Mouse (Mus musculus) spleen, postnatal 4 days (tissue): ENCODE data around the gene Tmem108.

Experiments used
- DNase-seq, 2 experiments: peaks; one replicate each; pipeline ENCODE4 v3.0.0; 2022; ENCODE audit warnings: low spot score in 2 of 2

The Tmem108 gene

DNA sequence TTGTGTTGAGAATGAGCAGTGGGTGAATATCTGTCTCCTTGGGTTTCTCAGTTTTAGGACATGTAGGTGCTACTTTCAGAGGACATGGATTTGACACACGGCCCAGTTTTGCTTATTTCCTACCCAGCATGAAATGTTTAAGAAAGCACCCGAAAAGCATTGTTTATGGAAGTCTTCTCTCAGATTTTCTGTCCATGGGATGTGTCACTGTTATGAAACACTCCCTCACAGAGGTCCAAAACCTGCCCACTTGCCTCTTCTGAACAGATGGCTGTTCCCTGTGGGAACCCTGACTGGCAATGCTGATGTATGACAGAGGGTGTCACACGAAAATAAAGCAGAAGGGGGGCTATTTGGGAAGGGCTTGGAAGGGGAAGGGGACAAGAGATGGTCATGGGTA lies 212.5 kb downstream of the Tmem108 start:
- no peak for DNase-seq

DNA sequence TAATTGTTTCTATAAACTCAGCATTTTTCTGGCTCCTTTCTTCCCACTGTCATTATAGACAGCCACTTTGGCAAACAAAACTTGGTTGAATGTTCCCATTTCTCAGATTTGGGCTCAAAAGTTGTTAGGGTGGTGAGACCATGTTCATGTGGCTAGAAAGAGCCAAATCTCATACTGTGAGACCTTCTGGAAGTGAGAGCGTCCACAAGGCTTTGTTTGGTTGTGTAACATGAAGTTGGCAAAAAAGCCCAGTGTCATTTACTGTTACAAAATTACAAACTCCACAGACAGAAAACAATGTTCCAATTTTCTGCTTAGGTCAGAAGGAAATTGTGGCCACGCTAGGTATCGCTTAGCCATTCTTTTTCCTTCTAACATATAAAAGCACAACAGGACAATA lies 213.0 kb downstream of the Tmem108 start:
- no peak for DNase-seq

DNA sequence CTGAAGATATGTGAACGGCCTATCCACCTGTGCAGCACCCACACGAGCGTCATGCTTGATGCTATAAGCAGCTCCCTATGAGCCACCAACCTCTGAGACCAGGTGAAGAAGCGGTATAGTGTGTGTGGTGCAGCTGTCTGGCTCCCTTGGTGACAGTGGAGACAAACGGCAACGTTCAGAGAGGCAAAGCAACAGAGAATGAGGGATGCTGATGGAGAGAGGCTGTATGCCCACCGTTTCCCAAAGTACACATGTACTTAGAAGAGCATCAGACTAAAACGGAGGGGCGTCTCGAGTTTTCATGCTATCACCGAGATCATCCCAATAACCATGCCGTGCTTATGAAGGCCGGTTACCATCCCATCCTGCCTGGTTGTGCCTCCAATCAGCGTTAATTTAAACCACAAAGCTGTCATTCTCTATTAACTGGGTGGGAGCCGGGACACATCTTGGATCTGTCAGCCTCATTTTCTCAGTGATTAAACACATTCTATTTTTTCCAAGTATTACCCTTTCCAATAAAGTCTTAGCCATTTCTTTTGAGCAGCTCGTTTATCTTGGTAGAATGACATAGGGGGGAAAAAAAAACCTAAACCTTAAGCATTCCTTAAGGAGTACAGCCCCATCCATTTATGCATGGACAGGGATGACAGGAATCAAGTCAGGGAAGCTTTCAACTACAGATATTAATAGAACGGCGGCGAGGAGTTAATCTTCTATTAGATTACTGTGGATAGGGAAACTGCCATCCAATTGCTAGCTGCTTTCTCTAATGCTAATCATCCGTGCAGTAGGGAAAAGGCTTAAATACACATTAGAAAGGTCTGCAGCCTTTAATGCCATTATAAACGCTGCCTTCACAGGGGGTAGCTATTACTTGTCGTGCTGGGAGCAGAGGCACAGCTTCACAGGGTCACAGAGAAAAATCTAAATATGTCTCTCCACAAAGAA lies 214.7 kb downstream of the Tmem108 start:
- DNase-seq, result no peak

DNA sequence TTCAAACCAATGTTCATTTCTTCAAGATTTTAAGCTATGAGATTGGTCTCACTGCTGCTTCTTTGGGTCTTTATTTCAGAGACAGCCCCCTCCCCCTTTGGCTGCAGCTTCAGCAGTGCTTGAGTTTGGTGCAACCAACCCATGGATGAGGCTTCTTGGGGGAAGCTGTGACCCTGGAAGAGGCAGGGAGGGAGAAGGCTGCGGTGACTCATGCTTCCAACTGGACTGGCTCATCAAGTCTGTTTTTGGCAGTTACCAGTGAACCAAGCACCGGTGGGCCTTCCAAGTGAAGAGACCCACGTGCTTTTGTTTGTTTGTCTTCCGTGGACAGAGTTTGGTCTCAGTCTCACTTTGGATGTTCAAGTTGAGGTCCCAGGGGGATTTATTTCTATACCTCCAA lies 215.9 kb downstream of the Tmem108 start:
- no peak for DNase-seq

DNA sequence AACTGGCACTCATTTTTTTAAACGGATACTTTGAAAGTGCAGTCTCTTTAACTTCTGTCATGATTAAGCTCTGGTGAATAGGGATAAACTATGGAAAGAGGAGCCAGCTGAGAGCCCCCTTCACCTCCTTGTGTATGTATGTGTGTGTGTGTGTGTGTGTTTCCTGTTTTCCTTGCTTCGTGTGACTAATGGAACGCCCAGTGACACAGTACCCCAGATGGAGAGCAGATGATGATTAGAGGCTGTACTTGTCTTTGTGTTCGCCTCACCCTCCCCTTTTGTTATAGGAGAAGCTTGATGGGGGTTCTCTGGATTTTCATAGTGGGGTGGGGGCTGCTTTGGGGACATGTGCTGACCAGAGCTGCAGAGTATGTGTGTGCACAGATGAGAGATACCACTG lies 216.4 kb downstream of the Tmem108 start:
- no peak for DNase-seq

DNA sequence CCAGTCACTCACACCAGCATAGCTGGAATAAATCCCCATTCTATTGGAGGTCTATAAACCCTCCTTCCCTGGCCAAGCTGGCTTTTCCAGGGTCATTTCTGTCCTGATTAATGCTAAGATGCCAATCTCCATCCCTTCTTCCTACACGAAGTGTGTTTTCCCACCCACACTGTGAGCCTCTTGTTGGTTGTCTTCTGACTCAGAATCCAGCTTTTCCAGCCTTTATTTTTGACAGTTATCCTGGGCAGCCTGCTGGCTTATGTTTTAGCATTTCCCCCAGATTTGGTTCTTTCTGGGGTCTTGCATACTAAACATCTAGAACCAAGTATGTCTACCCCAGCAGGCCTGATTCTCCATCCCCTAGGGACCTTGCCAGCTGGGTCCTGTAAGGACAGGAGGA lies 217.0 kb downstream of the Tmem108 start:
- no peak for DNase-seq

DNA sequence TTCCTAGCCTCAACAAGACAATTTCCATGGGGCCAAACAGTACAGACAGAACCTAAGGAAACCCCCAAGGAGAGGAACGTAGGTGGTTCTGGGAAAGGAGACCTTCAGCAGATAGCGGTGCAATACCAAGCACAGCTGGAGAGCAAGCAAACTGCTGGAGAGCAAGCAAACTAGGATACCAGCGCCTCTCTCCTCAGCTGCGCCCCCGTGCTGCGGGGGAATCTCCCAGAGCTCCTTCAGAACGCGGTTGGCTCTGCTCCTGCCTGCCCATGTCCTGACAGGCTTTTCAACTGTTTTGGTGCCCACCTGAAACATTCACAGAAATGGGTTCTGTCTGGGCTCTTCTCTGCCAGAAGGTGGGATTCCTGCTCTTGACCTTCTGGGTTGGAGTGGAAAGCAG lies 221.1 kb downstream of the Tmem108 start:
- DNase-seq, result no peak

DNA sequence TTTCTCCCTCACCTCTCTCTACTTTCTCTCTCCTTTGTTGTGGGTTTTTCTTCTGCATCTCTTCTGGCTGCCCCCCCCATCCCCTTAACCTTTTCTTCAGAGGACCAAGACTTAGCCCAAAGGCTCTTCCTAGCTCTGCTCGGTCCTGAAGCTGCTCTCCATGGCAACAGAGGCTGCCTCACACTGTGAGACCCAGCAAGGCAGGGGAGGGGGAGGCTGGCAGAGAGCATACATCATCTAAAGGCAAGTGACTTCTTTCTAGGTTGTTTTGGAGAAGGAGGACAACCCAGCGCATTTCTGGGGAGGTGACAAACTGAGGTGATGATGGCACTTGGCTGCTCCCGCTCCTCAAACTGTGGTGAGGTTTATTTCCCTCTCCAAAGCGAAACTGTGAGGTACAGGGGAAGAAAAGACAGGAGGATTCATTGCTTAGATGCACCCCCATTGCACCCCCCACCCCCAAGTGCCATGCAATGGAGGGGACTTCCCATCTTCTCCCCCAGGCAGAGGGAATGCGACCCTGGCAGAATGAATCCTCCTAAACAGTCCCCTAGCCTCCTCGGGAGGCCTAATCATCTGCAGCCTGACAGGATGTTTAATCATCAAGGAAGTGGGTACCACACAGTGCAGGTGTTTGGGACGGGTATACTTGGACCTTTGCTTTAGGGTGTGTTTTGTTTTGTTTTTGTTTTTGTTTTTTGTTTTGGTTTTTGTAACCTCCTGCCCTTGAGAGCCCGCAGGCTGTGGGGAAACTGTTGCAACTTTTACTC lies 223.4 kb downstream of the Tmem108 start:
- DNase-seq, result no peak

DNA sequence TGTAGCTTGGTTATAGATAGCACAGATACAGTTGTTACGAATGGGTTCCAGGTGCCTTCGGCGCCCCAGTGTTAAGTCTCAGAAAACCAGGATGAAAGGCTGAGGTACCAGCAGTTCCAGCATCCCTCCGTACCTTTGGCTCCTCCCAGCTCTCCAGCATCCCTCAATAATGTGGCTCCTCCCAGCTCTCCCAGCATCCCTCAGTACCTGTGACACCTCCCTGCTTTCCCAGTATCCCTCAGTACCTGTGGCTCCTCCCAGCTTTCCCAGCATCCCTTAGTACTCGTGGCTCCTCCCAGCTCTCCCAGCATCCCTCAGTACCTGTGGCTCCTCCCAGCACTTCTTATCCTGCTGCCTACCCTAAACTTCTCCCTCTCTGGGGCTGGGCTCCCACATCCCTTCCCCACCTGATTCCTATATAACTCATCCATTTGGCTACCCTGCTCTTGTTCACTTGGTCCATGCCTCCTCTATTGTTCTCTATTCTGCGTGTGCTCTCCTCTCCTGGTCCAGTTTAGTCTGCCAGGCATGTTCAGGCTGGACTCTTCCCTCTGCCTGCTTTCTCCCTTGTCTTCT lies 225.5 kb downstream of the Tmem108 start:
- no peak for DNase-seq

DNA sequence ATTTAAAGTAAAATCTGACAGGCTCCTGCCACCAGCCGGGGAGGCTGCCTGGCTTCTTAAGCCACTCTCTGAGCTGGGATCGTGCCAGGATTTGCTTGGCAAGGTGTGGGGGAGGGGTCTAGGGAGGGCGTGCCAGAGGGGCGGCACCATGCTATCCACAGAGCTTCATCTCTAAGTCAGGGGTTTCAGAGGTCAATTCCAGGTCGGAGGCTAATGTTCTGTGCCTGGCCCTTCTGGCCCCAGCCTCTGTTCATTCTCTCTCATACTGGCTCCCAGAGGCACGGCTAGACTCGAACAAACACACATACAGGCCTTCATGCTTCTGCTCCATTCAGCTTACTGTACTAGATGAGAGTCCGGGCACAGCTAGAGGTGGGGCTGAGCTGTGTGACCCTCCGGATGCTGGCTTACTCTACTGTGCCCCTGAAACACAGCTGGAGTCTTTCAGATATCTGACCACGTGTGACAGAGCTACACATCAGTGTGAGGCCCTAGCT lies 236.5 kb downstream of the Tmem108 start:
- DNase-seq, result no peak

DNA sequence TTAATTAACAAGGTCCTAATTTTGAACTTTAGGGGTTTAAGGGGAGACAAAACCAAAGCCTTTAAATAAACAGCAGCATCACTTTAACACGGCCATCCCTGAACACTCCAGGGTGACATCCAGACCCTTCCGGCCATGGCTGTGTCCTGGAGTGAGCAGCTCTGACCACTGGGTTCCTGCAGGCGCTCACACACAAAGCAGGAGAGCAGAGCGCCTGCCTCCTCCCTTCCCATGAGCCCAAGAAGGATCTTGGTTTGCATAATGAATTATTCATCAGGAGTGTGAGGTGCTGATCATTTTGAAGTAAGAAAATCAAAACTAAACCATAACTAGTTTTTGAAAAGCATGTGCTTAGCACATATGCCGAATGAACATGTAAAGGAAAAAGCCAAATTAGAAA lies 237.0 kb downstream of the Tmem108 start:
- DNase-seq, result no peak

DNA sequence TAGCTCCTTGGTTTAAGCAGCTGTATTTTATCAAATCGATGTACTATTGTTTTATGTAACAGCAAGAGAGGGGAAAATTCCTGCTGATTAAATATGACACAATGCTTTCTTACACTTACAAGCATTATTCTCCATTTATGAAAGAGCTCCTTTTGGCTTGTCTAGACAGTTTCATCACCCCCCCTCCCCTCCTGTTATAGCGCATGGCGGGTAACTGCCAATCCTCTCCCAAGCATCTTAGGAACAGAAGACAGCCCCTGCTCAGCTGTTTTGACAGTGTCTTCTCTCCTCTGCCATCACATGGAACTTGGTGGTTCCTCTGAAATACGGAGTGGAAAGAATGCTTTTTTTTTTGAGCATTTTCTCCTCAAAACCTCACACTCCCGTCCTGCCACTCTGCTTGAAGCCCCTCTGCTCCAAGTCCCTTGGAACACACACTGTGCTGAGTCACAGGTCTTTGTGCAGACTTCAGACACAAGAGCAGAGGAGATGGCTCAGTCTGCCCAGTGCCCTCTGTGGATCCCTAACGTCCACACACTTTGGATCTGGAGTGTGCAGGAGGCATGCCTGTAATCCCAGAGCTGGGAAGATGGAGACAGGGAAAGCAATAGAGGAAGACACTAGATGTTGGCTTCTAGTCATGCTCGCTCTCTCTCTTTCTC lies 237.8 kb downstream of the Tmem108 start:
- DNase-seq, result no peak

DNA sequence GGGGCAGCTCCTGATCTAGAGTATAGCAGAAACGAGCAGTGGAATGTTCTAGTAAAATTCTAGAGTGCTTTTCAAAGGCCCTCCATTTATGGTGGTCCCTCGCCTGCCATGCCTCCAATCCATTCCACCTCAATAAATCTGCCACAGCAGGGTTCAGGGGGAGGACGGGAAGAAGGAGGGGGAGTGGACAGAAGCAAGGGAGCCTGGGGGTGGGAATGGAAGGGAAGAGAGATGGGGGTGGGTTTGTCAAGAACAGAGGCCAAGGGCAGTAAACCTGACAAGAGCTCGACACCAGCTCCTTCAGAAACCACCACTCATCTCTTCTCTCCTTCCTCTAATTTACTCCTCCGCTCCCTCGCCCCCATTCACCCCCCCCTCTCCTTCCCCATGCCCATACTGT lies 238.6 kb downstream of the Tmem108 start:
- DNase-seq, result no peak

DNA sequence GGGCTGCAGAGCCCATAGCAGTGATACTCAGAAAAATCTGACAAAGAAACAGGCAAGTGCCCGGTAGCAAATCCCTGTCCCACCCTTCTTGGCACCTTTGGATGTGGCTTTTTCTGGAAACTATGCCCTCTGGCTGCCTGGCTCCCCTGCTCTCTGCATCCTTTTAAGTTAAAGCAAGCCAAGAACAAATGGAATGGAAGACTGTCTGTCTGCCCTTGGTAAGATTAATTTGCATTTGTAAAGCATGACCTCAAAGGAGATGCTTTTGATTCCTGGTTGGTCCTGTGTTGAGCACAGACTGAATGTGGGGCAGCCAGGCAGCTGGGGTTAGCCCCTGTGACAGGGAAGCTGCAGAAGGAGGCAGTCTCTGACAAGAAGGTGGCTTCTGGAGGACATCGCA lies 247.8 kb downstream of the Tmem108 start:
- no peak for DNase-seq

DNA sequence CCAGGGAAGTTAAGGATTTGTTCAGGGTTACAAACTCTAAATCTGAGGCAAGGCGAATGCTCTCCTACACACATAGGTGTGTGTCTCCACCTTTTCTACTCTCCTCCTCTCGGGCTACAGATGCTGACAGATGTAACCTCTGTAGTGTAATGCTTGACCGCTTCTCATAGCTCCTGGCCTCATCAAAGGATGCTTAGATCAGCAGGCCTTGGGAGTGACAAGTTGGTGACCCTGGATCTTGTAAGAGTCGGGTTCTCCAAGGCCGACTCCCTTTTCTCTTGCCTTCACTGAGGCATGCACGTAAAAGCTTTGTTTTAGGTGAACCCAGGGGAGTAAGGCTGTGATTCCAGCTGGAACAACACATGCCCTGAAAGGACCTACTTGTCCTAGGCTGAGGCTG lies 249.4 kb downstream of the Tmem108 start:
- no peak for DNase-seq

DNA sequence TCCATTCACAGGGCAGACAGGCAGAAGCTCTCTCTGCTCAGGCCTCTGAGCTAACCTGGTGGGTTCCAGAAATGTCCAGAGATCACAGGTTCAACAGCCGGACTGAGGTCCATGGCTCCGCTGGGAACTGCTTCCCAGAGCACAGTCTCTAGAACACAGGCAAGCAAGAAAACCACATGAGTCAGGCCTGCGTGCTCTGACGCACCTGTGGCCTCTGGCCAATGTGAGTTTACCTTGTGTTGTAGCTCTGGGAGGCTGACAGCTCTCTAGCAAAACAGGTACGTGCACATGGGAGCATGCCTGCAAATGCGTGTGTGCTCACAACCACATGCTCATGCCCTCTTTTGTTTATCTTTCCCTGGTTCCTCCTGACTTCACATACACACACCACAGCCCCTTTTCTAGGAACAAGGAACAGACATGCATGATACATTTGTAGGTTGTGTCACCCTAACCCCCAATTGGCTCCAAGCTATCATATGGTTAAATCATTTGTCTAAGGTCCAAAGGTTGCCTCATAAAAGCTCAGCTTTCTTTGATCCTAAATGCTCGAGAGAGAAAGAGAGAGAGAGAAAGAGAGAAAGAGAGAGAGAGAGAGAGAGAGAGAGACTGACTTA lies 254.6 kb downstream of the Tmem108 start:
- no peak for DNase-seq

DNA sequence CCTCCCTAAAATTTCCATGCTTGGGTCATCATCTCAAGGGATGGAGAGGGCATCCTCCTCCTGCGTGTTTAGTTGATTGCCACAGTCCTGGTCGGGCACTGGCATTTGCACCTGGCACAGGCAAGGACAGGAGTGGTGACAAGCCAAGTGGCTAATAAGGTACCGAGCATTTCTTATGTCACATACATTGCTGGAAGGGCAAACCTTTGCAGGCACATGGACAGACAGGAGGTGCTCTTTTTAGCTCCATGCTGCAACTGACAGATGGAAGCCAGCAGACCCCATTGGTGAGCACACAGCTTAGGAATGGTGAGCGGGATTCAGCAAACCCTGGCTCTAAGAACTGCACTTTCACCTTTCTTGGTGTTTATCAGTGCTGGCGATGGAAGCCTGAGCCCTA lies 256.6 kb downstream of the Tmem108 start:
- no peak for DNase-seq

DNA sequence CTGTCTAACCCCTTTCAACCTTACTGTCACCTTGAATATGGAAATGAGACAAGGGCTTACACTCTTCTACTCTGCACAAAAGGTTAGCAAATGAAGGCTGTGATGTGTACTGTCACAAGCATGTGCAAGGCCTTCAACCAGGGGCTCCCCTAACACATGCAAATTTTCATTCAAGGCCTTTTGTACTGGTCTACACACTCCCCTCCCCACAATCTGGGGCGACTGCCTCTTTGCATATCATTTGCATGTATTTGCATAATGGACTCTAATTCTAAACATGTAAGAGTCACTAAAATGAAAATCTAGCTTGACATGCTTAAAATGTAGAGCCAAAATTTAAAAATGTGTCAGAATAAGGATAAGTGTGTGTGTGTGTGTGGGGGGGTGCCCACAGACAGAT lies 257.0 kb downstream of the Tmem108 start:
- DNase-seq, result no peak

DNA sequence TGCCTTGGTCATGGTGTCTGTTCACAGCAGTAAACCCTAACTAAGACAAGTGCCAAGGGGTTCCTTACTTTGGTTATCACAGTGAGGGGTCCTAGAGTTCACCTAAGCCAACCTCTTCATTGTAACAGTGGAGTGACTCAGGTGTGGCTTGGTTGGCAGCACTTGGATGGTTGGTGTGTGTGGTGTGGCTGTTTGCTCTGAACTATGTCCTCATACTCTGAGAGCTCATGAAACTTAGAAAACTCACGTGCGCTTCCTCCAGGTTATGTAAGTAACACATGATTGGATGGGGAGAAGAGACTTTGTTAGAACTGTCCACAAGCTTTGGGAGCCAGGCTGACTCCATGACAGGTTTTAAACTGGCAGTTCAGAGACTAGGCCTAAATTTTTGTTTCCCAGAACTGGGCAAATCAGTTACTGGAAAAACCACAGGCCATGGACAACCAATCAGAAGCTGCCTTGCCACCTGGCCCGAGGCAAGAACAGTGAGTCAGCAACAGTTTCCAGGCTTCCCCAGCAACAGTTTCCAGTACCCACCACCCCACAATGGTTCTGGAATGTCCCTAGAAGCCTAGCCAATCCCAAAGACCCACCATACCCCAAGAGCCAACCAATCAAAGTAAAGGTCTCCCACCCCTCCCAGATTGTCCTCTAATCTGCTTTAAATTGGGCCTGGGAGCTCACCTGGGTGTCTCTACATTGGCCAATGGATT lies 257.9 kb downstream of the Tmem108 start:
- DNase-seq, result no peak

DNA sequence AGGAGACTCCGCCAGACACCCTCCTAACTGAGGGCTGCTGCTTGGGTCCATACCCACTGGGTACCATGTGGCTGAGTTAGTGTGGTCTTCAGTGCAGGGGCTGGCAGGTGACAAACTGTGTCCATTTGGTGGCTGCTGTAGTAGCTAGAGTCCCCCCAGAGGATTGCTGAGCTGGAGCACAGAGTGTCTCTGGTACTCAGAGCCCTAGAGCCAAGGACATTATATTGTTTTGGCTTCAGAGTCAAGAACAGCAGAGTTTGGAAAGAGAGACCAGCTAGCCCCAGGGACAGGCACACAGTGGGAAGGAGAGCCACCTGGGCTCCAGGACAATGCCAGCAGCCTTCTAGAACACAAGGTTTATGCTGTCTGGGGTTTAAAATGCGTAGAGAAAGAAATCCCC lies 259.0 kb downstream of the Tmem108 start:
- DNase-seq, result no peak

DNA sequence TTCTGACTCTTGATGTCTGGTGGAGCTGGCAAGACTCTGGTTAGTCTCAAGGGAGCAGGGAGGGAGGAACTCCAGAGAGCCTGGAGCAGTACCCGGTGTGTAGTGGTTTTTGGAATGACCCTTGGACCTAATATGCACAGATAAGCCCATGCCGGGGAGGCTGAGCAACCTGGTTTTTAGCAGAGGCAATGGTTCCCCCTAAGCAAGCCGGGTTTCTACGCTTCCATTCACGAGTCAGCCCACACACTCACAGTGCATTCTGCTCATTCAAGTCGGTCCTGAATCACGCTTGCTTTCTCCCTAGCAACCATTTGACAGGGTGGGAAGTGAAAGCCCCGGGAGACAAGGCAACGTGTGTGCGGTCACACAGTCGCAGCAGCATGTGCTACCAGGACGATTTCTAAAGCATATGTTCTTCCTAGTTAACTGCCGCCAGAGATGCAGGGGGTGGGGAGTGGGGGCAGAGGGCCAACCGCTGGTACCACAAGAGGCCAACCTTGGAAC lies 259.7 kb downstream of the Tmem108 start:
- DNase-seq, result no peak
